Mouse (Mus musculus) midbrain, embryonic 14.5 days (tissue): ENCODE results near the gene Ralgps1. TPM values are rescaled to one million over a fixed set of nuclear protein-coding genes. Genes with fewer than 3 reads are reported as not detected.
A peak's percentile ranks its signal among the peaks of the same experiment; 100 is the strongest.

ENCODE experiments used
- ATAC-seq: fragments of 200-750 bp; cut with Nextera tagmentation; 2 replicates; pipeline ENCODE4 v1.8.0; 2017; ENCODE audit warnings: moderate number of reproducible peaks, moderate library complexity; ENCODE audit not compliant: low FRiP score, low TSS enrichment
- DNase-seq: peaks from one replicate; pipeline ENCODE4 v3.0.0-alpha.2; 2015
- H3K27ac ChIP-seq: fragments of 300-500 bp; sonication (generic); replicated peaks from 2 replicates; pipeline ENCODE4 v1.5.1; 2014; ENCODE audit warnings: mild to moderate bottlenecking, low read depth, low read length, moderate library complexity
- H3K27me3 ChIP-seq: fragments of 300-500 bp; sonication (generic); 2 replicates; pipeline ENCODE4 v1.6.1; 2014; ENCODE audit warnings: low read length, control low read depth, mixed read lengths; ENCODE audit not compliant: control insufficient read depth, insufficient read depth
- H3K36me3 ChIP-seq: fragments of 300-500 bp; sonication (generic); 2 replicates; pipeline ENCODE4 v1.6.1; 2014; ENCODE audit warnings: low read length, control low read depth; ENCODE audit not compliant: control insufficient read depth, insufficient read depth
- H3K4me1 ChIP-seq: fragments of 300-500 bp; sonication (generic); 2 replicates; pipeline ENCODE4 v1.6.1; 2014; ENCODE audit warnings: mild to moderate bottlenecking, antibody characterized with exemption, low read length, control low read depth; ENCODE audit not compliant: control insufficient read depth, insufficient read depth
- H3K4me2 ChIP-seq: fragments of 300-500 bp; sonication (generic); 2 replicates; pipeline ENCODE4 v1.6.1; 2014; ENCODE audit warnings: mild to moderate bottlenecking, low read length, moderate library complexity
- H3K4me3 ChIP-seq: fragments of 300-500 bp; sonication (generic); replicated peaks from 2 replicates; pipeline ENCODE4 v1.5.1; 2014; ENCODE audit warnings: low read depth, low read length
- H3K9ac ChIP-seq: fragments of 300-500 bp; sonication (generic); replicated peaks from 2 replicates; pipeline ENCODE4 v1.6.1; 2014; ENCODE audit warnings: mild to moderate bottlenecking, low read length, moderate library complexity
- H3K9me3 ChIP-seq: fragments of 300-500 bp; sonication (generic); 2 replicates; pipeline ENCODE4 v1.6.1; 2016; ENCODE audit warnings: low read length, control low read depth, mixed read lengths; ENCODE audit not compliant: control insufficient read depth
- WGBS: fragments of 180-500 bp; shearing (Covaris S2); extraction: QIAGEN DNeasy Blood & Tissue Kit; methylation state at CpG from one replicate; pipeline ENCODE4 v1.1.7; 2014; 5-methylcytosine and 5-hydroxymethylcytosine counted together
- polyA plus RNA-seq: library from polyadenylated mRNA; unstranded; fragments of >200 nt; fragmentation: Nextera tagmentation; extraction: Ambion mirVana; gene quantifications from 2 replicates; pipeline ENCODE4 v1.2.1, GENCODE M21; 2014

The Ralgps1 gene
- polyA plus RNA-seq, 1 experiment from 2014 or later, result 58.8 TPM

DNA sequence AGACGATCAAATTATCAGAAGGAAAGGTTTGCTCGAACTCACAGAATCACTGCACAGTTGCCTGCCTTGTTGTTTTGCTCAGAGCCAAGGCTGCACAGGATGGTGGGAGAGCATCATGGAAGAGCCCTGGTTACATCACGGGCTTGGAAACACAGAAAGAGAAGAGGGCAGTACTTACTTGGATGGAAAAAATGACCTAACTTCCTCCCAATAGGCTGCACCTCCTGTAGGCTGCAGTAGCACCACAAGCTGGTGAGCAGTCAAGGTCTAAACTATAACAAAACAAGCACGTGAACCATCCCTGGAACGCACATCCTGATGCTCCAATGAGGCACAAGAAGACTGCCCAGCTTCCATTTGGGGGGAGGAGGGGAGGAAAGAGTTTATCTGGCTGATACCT is 163.2 kb downstream of the Ralgps1 start:
- ATAC-seq (no peak), DNase-seq (no peak)
- 87% methylated on average over 5 of the region's 5 CpGs for WGBS
- Histone ChIP-seq H3K4me3 (no peak overlapping the region), H3K4me2 (no peak overlapping the region), H3K9ac (no peak overlapping the region), H3K9me3 (no peaks in the 10 kb centered on the region), H3K36me3 (no peaks in the 10 kb centered on the region), H3K27me3 (no peaks in the 10 kb centered on the region), H3K27ac (no peak overlapping the region), H3K4me1 (peaks cover 18% of the 10 kb centered on the region)

DNA sequence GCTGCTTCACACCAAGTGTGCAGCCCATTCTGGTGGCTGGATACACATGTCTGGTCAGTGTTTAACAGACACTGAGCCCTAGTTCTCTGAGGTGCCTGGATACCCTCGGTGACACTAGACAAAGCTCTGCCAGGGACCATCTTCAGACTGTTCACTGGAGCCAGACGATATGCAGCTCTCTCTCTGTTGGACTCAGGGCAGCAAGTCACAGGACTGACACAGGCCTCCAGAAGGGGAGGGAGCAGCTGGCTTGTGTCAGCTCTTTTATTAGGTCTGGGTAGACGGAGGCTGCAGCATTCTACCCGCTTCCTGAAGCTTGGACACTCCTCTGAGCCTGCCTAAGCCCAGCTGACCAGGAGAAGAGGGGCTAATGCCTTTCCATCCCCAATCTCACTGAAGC is 164.2 kb downstream of the Ralgps1 start:
- DNase-seq (no peak), ATAC-seq (no peak)
- H3K27ac ChIP-seq, result no peak overlapping the region
- no peak overlapping the region for H3K4me2 ChIP-seq
- no peaks in the 10 kb centered on the region for H3K27me3 ChIP-seq
- peaks cover 18% of the 10 kb centered on the region for H3K4me1 ChIP-seq
- WGBS, result 13% methylated on average over 4 of the region's 4 CpGs
- H3K9me3 ChIP-seq, result no peaks in the 10 kb centered on the region
- H3K4me3 ChIP-seq, result no peak overlapping the region
- no peak overlapping the region for H3K9ac ChIP-seq
- H3K36me3 ChIP-seq, result no peaks in the 10 kb centered on the region

DNA sequence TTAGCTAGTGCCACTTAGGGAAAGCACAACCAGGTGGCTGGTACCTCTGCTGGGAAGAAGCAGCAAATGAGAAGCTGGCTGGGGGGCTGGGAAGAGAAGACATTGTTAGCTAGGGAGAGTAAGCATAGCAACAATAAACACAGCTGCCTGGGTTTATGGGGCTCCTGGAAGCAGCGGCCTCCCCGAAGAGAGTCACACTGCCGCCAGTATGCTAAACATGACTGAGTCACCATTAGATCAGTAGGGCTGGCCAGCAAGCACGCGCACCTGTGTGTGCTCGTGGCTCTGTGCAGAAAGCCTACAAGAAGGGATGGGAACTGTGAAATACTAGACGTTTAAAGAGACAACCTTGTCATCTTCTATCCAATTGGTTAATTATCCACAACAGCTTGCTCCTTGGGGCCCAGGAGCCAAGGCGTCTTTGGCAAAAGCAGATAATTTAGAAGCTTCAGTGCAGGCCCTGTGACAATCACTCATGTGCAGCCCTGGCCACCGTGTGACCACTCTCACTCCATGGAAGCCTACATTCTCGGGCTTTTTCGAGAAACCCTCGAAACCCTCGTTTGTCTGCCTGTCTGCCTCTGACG is 165.3 kb downstream of the Ralgps1 start:
- H3K9me3 ChIP-seq, result no peaks in the 10 kb centered on the region
- DNase-seq (no peak), ATAC-seq (no peak)
- H3K4me2 ChIP-seq, result no peak overlapping the region
- 41% methylated on average over 14 of the region's 14 CpGs for WGBS
- peaks cover 18% of the 10 kb centered on the region for H3K4me1 ChIP-seq
- H3K27me3 ChIP-seq, result no peaks in the 10 kb centered on the region
- no peak overlapping the region for H3K4me3 ChIP-seq
- H3K27ac ChIP-seq, result 0 out of 2 replicates have a peak overlapping the region, but pooled peaks have one; percentile 5
- no peaks in the 10 kb centered on the region for H3K36me3 ChIP-seq
- no peak overlapping the region for H3K9ac ChIP-seq

GRCm38 (mm10) chr2:33204980-33205379 is 166.3 kb downstream of the Ralgps1 start:
- Histone ChIP-seq H3K36me3 (no peaks in the 10 kb centered on the region), H3K4me3 (no peak overlapping the region), H3K4me2 (no peak overlapping the region), H3K4me1 (peaks cover 18% of the 10 kb centered on the region), H3K9ac (no peak overlapping the region), H3K27me3 (no peaks in the 10 kb centered on the region), H3K9me3 (no peaks in the 10 kb centered on the region), H3K27ac (no peak overlapping the region)
- 84% methylated on average over 5 of the region's 5 CpGs for WGBS
- DNase-seq (no peak), ATAC-seq (no peak)

GRCm38 (mm10) chr2:33203284-33203683 is 168.0 kb downstream of the Ralgps1 start:
- H3K4me3 ChIP-seq, result no peak overlapping the region
- peak; percentile 42 for DNase-seq
- H3K27ac ChIP-seq, result peak overlapping the region; percentile 22; the same call in 1 of the 2 replicates
- peaks cover 18% of the 10 kb centered on the region for H3K4me1 ChIP-seq
- 52% methylated on average over 6 of the region's 6 CpGs for WGBS
- no peak overlapping the region for H3K4me2 ChIP-seq
- no peaks in the 10 kb centered on the region for H3K36me3 ChIP-seq
- no peaks in the 10 kb centered on the region for H3K27me3 ChIP-seq
- no peak overlapping the region for H3K9ac ChIP-seq
- ATAC-seq, result no peak
- no peaks in the 10 kb centered on the region for H3K9me3 ChIP-seq

DNA sequence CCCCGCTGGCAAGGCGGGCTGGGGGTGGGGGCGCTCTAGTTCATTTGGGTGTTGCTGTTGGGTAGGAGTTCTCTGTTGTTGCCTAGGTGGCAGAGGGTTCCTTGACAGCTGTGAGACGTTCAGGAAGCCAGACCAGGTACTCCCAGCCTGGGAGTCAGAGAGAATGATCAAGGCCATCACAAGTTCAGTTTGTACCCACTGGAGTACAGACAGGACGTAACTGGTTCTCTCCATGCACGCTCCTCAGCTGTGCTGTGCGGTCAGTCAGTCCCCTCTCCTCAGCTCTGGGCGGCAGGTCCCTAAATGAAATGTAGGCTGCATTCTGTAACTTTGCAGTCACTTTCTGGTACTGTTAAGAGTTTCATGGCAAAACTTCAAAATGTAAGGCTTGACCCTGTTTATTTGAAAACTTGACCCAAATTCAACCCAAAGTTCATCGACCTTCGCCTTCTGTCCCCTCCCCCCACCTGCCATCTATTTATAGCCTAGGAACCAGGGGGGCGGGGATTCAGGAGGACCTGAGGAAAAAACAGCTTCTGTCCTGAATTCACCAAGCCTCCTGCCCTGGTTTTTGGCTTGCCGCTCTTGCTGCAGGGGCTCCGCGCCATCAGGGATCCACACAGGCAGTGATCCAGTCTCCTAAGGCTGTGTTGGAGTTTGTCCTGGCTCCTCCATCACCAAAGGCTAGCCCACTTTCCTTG is 170.8 kb downstream of the Ralgps1 start:
- ATAC-seq, result no peak

GRCm38 (mm10) chr2:33189976-33190375 is 181.3 kb downstream of the Ralgps1 start:
- H3K9ac ChIP-seq, result no peak overlapping the region
- no peaks in the 10 kb centered on the region for H3K9me3 ChIP-seq
- no peak for ATAC-seq
- no peaks in the 10 kb centered on the region for H3K4me1 ChIP-seq
- H3K4me3 ChIP-seq, result no peak overlapping the region
- H3K36me3 ChIP-seq, result 0 out of 2 replicates have a peak, but pooled peaks cover 3% of the 10 kb centered on the region
- DNase-seq, result no peak
- no peak overlapping the region for H3K27ac ChIP-seq
- H3K4me2 ChIP-seq, result no peak overlapping the region
- WGBS, result 61% methylated on average over 3 of the region's 3 CpGs
- no peaks in the 10 kb centered on the region for H3K27me3 ChIP-seq

More for the DNA sequence above, 170.8 kb downstream of the Ralgps1 start:
- Histone ChIP-seq H3K36me3 (no peaks in the 10 kb centered on the region), H3K4me1 (peaks cover 9% of the 10 kb centered on the region; the same call in 1 of the 2 replicates), H3K9ac (no peak overlapping the region), H3K4me2 (no peak overlapping the region), H3K9me3 (no peaks in the 10 kb centered on the region), H3K27me3 (no peaks in the 10 kb centered on the region), H3K4me3 (no peak overlapping the region), H3K27ac (no peak overlapping the region)
- 77% methylated on average over 14 of the region's 14 CpGs for WGBS
- no peak for DNase-seq

DNA sequence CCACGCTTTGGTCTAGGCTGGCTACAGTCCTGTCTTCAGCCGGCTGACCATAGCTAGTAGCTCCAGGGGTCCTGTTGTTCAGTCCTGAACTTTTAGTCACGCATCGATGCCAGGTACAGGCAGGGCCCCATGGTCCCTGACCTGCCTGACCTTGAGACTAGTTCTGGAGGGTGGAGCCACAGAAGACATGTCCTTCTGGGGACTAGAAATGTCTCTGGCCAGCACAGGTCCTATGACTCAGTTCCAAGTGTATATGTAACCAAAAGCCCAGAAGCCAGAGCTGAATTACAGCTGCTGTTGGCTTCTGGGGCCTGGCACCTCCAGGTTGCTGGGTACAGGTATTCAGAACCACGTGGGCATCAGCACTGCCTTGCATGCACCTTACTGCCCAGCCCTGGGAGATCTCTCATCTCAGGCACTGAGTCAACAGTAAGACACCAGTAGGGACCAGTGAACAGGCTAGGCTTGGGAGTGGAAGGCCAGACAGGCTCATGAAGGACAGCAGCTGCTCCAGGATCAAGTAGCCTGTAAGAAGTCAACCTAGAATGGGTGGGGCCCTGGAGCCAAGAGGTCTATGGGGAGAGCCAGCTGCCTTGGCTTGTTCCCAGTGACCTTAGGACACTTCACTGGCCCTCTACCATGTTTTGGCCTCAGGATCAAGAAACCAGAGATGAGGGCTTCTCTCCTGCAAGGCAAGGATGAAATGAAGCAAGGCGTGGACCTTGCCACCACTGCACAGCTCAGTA is 182.2 kb downstream of the Ralgps1 start:
- ATAC-seq, result no peak
- Histone ChIP-seq H3K4me1 (no peaks in the 10 kb centered on the region), H3K36me3 (0 out of 2 replicates have a peak, but pooled peaks cover 3% of the 10 kb centered on the region), H3K27ac (no peak overlapping the region), H3K27me3 (no peaks in the 10 kb centered on the region), H3K9me3 (no peaks in the 10 kb centered on the region), H3K9ac (no peak overlapping the region), H3K4me2 (no peak overlapping the region), H3K4me3 (no peak overlapping the region)
- no peak for DNase-seq
- WGBS, result 70% methylated on average over 6 of the region's 6 CpGs
